Mouse (Mus musculus): ENCODE data around the gene Ttc33.

DNA sequence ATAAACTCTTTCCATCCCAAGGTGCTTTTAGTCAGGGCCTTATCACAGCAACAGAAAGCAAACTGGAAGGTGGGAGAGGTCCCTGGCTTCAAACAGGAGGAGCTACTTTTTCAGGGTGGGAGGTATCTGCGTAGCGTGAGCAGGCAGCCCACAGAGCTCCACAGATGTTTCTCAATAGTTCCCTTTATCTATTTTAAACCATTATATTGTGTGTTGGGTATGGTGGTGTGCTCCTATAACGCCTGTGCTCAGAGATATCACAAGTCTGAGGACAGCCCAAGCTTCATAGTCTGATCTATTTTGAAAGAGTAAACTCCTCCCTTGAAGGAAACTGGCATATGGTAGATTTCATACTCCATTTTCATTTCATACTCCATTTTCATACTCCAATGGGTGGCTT lies 75.7 kb downstream of the Ttc33 start:
- TF ChIP-seq CTCF (conservative IDR thresholded peaks at IDR 0.05; ENCODE audit: insufficient read depth, insufficient read length, low read depth, low read length) = no peak
- no peak for TF ChIP-seq POLR2A (IDR thresholded peaks at IDR 0.05; ENCODE audit: low read depth, low read length)

Data from kidney, adult 2 months (tissue).